In the genomic region with DNA sequence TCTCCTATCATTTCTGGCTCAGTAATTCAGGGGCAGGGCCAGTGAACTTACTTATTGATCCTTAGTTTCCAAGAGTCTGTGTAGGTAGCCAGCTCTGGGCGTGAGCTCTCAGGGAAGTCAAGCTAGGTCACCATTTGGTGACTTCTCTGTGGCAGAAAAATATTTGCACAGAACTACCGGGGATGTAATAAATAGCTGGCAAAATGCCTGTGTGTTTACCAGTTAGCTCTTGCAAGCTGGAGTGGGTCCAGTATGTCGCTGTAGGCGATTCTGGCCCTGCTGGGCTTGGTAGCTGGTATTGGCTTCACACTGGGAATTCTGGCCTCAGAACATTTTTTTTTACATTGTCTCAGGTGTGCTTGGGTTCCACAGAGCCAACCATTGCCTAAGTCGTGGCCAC, we compare ENCODE assay signal across 16 mouse cellular contexts.
"Had no signal": no experiment of that assay in that cellular context is flagged by ENCODE, and none has a peak within 500 bp of the region (broad histone marks: within the 10 kb centered on the region; RNA-seq: fewer than 3 reads in every experiment).

No protein-coding gene starts in this region.

- H3K4me3 ChIP-seq: intestine, embryonic 15.5 days; layer of hippocampus, adult 2 months; limb, embryonic 13.5 days; liver, embryonic 13.5 days; midbrain, embryonic 10.5 days; myocyte; neural tube, embryonic 15.5 days had no signal

- H3K9ac ChIP-seq: intestine, embryonic 15.5 days; limb, embryonic 13.5 days; liver, embryonic 13.5 days; neural tube, embryonic 15.5 days had no signal

- H3K4me2 ChIP-seq: intestine, embryonic 15.5 days; limb, embryonic 13.5 days; liver, embryonic 13.5 days; neural tube, embryonic 15.5 days had no signal

- H3K27me3 ChIP-seq: intestine, embryonic 15.5 days; limb, embryonic 13.5 days; liver, embryonic 13.5 days; neural tube, embryonic 15.5 days had no signal

- H3K27ac ChIP-seq: intestine, embryonic 15.5 days; kidney, postnatal 0 days; layer of hippocampus, adult 2 months; limb, embryonic 13.5 days; liver, embryonic 13.5 days; midbrain, embryonic 10.5 days; neural tube, embryonic 15.5 days had no signal

- H3K4me1 ChIP-seq: intestine, embryonic 15.5 days; liver, embryonic 13.5 days; midbrain, embryonic 10.5 days; neural tube, embryonic 15.5 days had no signal

- DNase-seq: left cerebral cortex, postnatal 4 days; liver, embryonic 13.5 days; lung, adult 18-20 months; lung, postnatal 4 days; midbrain, embryonic 14.5 days; right cerebral cortex, adult 18-20 months; right cerebral cortex, postnatal 25 days; thymus, postnatal 4 days had no signal

- ATAC-seq: intestine, embryonic 15.5 days; lung, postnatal 0 days had no signal

- H3K36me3 ChIP-seq: intestine, embryonic 15.5 days; limb, embryonic 13.5 days; liver, embryonic 13.5 days; midbrain, embryonic 10.5 days; neural tube, embryonic 15.5 days had no signal

- H3K9me3 ChIP-seq: intestine, embryonic 15.5 days; limb, embryonic 13.5 days; liver, embryonic 13.5 days; midbrain, embryonic 10.5 days; neural tube, embryonic 15.5 days had no signal
